Mouse (Mus musculus): ENCODE data around the gene Cxcl5.

Cxcl5 gene

DNA sequence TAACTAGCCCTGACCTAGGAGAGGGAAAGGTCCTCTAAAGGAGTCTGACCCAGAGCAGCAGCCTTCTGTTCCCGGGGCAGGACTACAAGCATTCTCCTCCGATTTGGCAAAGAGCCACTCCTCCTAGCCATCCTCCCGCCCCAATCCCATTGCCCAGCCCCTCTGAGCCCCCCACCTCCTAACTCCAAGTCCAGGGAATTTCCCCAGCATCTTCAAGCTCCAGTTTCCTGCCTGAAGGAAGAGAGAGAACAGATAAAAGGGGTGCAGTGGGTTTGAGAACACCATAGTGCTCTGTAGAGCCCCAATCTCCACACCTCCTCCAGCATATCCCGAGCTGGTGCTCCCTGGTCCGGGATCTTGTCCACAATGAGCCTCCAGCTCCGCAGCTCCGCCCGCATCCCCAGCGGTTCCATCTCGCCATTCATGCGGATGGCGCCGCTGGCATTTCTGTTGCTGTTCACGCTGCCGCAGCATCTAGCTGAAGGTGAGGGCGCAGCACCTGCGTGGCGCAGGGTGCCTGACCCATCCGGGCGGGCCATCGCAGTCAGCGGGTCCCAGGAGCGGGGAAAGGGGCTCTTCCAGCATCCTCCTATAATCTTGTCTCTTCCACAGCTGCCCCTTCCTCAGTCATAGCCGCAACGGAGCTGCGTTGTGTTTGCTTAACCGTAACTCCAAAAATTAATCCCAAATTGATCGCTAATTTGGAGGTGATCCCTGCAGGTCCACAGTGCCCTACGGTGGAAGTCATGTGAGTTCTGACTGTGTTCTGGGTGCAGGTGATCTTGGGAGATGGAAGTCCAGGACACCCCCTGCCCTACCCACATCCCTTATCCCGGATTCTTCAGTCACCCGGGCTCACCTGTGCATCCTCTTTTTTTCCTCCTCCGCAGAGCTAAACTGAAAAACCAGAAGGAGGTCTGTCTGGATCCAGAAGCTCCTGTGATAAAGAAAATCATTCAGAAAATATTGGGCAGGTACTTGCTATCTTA, at the start of gene Cxcl5:
TSS of gene Cxcl5 (plus strand) at position 284 of the 989 bp plus-strand sequence.
- peak; percentile 10 for DNase-seq

DNA sequence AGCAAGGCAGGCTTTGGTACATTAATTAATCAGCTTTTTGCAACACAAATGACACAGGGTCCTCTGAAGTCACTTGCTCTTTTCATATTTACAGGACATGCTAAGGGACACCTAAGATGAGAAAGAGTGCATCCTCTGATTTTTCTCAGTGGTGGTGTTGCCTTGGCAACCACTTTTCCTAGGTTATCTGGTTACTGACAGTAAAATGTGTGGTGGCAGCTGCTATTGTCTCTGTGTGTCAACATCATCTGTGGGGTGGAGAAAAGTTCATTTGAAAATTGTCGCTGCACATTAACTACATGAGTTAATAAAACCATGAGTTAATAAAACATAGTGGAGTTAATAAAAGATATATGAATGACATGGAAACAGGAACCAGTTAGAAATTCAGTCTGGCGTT, 47.8 kb upstream of the Cxcl5 start:
- no peak for DNase-seq

DNA sequence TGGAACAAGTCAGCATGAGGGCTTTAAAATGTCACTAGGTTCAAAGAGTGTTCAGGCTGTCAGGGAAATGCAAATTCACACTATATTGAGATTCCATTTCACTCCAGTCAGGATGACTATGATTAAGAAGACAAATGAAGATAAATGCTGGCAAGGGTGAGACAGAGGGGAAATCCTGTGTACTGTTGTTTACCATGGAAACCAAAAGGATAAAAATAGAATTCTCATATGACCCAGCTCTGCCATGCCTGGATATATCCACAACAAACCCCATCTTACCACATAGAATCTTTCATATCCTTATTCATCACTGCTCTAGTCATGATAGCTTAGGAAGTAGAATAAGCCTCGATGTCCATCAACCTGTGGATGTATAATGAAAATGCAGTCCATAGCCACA, 41.2 kb upstream of the Cxcl5 start:
- no peak for DNase-seq

DNA sequence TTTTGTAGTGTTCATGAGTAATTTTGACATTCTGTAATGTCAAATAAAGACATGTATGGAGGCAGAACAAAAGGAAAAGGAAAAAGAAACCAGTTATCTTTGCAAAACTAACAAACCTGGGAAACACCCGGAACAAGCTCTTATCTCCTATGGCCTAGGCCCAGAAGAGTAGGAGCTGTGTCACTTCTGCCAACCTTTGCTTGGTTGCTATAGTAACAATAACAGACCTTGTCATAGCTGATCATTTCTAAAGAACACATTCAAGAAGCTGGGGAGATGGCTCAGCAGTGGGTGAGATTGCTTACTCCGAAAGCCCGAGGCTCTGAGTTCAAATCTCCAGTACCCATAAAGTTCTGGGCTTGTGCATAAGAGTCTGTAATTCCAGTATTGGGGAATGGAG, 36.5 kb upstream of the Cxcl5 start:
- DNase-seq, result no peak

DNA sequence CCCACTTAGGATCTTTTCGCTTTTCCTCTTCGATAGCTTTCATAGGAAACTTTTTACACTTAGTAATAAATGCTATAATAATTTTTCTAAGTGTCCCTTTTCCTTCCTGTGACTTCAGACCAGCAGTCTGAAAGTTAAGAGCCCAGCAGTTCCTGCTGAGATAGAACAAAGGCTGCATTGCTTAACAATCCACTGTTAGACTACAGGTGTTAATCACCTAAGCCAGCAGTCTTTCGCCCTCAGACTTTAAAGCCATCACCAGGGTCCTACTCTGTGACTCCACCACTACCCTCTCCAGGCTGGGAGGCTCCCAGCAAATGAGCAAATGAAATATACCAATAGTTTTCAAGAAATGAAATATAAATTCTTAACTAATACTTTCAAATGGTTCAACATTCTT, 30.9 kb upstream of the Cxcl5 start:
- no peak for DNase-seq

DNA sequence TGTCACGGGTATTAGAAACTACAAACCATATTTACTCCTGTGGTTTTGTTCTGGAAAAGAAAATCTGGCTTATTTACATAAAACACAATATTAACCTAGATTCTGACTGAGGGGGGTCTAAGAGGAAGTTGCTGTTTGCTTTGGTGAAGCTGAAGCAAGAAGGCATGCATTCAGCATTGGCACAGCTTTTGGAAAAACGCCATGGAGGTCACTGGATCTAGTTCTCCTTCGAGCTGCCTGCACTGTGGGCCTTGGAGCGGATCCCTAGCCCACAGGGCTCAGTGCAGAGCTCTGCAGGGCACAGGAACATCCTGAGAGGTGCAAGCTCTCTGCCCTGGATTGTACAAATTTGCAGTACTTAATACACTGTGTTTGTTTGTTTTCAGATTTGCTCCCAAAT, 27.7 kb upstream of the Cxcl5 start:
- DNase-seq, result no peak

DNA sequence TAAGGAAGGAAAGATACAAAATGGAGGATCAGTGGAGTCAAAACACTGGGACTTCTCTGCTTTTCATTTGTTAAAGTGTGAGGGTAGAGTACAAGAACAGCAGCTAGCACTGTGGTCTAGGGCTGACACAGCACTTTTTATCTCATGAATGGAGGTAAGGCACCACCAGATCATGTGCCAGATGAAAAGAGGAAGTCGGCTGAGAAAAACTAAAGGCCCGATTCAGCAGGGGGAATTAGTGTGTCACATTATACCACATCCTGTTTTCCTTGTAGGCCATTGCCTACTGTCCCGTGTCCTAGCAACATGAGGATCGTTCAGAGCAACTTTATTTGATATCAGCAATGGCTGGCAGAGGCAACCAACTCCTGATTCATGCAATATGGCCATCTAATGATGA, 17.1 kb upstream of the Cxcl5 start:
- no peak for DNase-seq

DNA sequence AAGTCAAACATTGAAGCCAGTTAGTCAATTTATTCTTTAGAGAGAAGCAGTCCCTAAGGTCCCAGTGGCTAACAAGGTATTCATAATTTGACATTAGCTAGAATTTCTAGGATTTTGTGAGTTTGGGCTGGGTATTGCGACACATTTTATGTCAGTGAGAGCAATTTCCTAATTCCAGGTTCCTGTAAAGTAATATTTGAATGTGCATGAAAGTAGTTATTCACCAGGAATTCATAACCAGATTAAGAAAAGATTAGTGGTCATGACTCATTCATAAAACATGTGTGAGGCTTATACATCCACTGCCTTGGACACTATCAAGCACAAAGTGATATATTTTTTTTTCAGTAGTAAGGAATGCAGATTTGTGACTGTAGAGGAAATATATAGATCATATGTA, 5.2 kb upstream of the Cxcl5 start:
- no peak for DNase-seq

DNA sequence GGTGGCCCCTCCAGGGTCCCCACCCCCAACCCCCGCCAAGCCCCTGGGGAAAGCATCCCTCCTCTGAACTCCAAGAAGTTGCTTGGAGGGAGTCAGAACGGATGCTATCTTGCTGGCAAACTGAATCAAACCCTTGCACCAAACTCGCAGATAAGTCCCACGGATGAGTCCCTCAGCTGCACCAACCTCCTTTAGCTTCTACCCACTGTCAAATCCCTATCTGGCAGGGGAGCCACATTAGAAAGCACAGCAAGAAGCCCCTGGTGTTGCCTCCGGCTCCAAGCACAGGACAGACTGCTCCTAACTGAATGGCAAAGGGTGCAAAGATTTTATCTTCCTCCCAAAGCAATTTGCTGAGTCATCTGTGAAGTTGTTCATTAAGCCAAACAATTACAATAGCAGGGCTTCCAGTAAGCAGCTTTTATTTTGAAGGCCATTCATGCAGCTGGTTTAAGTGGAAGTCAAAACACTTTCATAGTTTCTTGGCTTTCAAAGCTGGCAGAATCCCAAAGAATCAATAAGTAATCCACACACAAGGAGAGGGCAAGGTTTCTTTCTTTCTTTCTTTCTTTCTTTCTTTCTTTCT, 1.0 kb upstream of the Cxcl5 start:
- DNase-seq, result peak; percentile 40

DNA sequence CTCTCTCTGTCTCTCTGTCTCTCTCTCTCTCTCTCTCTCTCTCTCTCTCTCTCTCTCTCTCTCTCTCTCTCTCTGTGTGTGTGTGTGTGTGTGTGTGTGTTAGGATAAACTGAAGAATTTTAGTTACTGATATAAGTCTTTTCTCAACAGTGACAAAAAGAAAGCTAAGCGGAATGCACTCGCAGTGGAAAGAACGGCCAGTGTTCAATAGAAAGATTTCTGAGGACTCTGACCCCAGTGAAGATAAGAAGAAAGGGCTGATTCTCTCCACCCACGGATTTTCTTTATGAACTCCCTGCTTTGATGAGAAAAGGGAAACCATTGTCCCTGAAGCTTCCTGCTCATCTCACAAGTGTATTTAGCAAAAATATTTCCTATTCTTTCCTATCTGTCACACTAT, 1.1 kb downstream of the Cxcl5 start:
- DNase-seq, result no peak

DNA sequence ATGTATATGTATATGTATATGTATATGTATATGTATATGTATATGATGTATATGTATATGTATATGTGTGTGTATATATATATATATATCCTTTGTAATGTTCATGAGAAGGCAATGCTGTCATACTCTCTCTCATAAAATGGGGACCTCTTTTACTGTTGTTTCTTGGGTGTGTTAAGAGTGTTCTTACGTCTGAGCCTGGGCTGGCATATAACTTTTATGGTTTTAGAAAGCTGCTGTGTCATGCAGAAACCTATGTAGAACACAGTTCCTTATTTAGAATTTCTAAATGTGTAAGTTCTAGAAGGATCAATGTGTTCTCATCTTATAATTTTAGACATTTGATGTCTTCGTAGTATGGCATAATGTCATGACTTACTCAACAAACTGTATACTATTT, 1.7 kb downstream of the Cxcl5 start:
- no peak for DNase-seq

DNA sequence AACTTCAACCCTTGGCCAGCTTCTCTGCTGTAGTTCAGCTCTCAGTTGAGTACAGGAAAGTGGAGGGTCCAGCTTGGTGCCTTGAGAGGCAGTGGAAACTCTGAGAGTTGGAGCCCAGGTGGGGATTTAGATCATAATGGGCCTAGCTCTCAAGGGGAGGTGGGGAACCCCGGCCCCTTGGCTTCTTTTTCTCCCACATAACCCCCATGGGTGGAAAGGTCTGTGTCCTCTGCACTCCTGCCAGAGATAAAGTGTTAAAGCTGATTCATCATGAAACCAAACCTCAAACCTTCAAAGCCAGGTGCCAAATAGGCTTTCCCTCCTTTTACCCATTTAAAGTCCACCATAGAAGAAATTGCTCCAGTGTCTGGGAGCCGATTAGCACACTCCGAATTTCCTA, 2.7 kb downstream of the Cxcl5 start:
- DNase-seq, result no peak

DNA sequence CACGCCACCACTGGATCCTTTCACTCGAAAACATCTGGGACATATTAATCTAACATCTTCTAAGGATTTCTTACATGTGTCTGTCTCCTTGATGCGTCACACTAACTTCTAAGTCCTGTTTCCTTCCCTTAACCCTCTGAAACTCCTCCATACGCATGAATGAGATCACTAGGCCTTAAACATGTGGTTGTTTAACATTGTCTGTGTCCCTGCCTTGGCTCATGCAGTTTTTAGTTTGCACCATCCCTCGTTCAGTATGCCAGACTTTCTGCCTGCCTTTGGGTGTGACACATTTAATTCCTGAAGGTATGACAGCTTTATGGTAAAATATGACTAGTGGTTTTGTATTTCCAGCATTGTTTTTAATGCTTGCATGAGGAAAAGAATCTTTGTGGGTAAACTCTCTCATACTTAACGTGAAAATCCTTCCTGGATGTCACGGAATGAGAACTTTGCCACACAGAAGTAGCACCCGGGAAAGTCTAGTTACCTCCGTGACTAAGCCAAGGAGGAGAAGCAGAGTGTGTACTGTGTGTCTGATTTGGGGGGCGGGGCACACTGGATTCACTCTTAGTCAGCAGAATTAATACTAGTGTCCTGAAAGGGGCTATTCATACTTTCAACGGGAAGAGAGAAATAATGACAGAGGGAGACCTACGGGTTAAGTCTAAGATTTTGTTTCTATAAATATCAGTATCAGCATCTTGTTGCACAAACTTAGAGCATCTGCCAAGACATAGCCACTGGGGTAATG, 4.9 kb downstream of the Cxcl5 start:
- no peak for DNase-seq

DNA sequence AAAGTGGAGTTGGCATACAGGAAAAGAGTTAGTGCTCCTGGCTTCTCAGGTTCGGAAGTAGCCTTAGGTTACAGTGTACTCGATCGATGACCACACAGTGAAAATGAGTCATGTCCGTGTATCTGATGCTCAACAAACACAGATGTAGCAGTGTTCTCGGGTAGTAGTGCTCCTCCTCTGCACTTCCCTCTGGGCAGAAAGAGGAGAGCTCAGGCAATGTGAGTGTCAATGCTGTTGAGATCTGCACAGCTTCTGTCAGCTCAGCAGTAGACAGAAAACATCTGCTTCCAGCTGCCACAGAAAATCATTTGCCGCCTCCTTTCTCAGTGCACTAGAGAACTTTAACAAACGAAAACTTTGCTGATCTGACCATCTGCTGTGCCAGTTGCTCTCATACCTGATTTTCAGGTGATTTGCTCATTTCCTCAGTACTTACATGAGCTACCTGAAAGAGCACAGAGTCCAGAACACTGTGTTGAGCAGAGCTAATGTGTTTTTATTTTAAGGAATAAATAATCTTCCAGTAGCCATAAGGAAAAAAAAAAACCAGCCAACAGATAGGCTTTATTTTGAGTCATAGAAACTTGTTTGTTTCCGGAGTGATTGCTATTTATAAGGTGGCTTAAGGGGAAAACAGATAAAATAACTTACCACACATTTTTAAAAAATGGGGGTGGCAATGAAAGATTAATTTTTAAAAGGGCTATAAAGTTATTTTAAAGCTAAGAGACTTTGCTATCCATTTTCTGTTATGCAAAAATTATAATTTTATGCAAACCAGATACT, 6.9 kb downstream of the Cxcl5 start:
- no peak for DNase-seq

DNA sequence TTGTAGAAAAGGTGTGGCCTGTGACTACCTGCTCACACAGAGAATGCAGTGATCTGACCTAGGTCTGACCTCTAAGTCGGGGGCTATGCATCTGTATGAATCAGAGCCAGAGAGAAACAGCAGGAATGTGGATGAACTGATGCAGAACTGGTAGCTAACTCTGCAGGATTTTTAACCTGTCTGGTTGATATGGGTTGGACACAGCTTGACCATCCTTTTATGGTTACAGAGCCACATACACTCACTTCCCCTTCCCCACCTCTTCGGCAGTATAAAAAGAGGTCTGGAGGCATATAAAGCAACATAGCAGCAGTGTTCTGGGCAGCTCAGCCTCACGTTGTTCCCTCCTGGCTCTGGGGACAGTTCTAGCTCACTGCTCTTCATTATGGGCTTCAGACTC, 9.1 kb downstream of the Cxcl5 start, which contains the start of gene Ppbp:
TSS of gene Ppbp (plus strand) at position 301 of the 400 bp plus-strand sequence.
- DNase-seq, result no peak

DNA sequence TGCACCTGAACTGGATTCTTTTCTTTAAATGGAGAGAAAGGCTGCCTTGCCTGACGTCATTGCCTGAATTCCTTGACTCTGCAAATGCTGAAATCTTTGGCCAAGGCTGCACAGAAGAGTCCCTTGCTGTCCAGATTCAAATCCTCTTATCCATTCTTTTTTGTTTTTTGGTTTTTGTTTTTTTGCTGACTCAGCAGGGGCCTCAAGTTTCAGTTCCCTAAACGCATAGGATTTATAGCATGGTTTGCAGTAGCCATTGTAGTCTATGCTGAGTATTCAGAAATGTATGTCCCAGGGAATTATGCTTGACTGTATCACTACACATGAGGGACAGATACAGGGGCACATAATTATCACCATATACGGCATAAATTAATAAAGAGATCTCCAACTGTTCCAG, 12.2 kb downstream of the Cxcl5 start:
- DNase-seq, result no peak

DNA sequence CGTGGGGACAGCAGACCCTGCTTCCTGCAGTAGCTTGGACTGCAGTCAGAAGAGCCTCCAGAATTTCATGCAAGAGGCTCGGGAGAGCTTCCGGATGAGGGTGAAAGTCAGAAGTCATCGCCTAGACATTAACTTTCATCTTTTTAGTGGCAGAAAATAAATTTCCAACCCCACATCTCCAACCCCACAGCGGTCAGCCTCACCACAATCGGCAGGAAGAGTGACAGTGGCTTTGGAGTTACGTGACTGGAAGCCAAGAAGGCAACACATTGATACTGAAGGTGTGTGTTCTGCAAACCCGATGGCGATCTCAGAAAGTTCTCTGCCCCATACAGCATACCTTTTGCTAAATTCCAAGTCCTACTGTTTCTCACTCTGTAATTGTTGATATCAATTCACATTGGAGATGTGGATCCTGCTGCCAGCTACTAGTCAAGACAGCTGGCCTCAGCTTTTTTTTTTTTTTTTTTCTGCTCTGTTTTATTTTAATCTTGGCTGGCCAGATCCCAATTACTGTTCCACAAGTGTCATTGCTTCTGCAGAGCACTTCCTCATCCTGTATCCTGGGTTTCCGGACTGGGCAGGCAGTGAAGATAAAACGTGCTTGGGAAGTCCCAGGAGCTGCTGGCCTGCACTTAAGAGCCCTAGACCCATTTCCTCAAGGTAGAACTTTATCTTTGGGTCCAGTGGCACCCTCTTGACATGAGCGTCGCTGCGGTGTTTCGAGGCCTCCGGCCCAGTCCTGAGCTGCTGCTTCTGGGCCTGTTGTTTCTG, 12.9 kb downstream of the Cxcl5 start, which contains the start of gene Pf4:
TSS of gene Pf4 (plus strand) at position 556 of the 774 bp plus-strand sequence.
- peak; percentile 26 for DNase-seq

DNA sequence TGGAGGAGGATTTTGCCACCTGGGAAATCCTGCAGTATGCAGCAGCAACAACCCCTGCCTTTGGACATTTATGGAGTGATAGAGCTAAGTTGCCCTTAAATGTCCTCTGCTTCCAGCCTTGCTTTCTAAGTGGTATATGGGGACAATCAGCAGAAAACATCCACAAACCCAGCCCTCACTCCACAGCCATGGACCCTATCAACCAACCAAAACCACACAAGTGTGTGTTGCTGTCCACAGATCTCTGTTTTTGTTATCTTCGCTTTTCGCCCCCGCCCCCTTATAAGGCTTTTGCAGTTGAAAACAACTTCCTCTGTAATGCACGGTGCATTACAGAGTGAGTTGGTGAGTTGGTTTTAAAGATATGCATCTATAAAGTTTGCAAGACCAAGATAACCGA, 16.4 kb downstream of the Cxcl5 start:
- no peak for DNase-seq

DNA sequence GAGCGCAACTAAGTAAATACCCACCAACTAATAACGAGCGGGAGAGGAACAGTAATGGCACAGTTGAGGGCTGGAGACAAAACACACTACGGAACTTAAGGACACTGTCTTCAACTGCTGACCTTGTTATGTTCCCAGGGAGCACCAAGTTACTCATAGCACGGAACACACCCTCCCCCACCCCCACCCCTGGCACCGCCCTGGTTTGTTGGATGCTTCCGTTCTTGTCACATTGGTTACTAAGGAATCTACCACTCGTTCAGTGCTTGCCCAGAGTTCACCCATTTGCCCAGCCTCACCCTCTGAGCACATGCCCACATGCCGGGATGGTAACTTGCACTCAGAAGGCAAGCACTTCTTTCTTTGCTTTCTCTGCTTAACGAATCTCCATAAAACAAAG, 18.5 kb downstream of the Cxcl5 start:
- DNase-seq, result no peak

DNA sequence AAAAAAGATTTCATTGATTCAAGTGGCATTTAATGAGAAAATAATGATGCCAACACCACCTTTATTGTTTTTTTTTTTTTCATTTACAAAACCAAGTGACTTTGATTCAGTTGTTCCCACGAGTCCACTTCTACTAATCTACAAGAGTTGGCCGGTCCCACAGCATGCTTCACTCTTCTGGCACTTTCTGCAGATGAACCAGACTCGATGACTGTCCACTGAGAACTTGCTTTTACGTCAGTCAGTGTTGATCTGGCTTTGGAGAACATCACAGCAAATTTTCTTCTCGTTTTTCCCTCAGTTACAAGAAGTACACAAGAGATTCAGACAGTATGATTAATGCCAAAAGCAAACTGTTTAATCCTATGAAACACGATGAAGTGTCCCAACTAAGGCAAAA, 19.7 kb downstream of the Cxcl5 start:
- DNase-seq, result no peak

DNA sequence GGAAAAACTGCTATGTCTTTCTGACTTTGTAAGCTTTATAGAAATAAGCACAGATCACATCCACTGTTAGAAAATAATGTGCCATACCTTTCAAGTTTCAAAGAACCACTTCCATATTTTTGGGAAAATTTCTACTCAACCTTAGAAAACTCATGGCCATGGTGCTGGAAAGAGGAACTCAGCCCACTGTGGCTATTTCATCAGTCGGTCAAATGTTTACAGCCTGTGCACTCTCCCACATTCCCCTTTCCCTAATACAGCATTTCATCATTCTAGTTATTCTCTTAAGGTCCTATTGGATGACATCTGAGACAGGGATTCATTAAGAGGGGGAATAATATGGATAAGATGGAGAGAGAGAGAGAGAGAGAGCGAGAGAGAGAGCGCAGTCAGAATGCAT, 24.5 kb downstream of the Cxcl5 start:
- DNase-seq, result no peak

Data from kidney, adult 18-20 months (tissue).